Mouse (Mus musculus) embryonic facial prominence, embryonic 13.5 days (tissue): ENCODE data around the gene Odf3. TPM values are rescaled to one million over a fixed set of nuclear protein-coding genes. Genes with fewer than 3 reads are reported as not detected.

Experiments
- ATAC-seq: fragments of 200-750 bp; cut with Nextera tagmentation; 2 replicates; pipeline ENCODE4 v1.8.0; 2017; ENCODE audit warnings: low read depth; ENCODE audit not compliant: insufficient number of reproducible peaks, insufficient read depth, low FRiP score, low TSS enrichment
- H3K27ac ChIP-seq: fragments of 300-500 bp; sonication (generic); 2 replicates; pipeline ENCODE4 v1.5.1; 2015; ENCODE audit warnings: moderate library complexity, mild to moderate bottlenecking, inconsistent platforms
- H3K27me3 ChIP-seq: fragments of 300-500 bp; sonication (generic); 2 replicates; pipeline ENCODE4 v1.6.1; 2015; ENCODE audit warnings: mild to moderate bottlenecking, inconsistent platforms
- H3K36me3 ChIP-seq: fragments of 300-500 bp; sonication (generic); 2 replicates; pipeline ENCODE4 v1.6.1; 2015; ENCODE audit warnings: mild to moderate bottlenecking, inconsistent platforms
- H3K4me1 ChIP-seq: fragments of 300-500 bp; sonication (generic); 2 replicates; pipeline ENCODE4 v1.6.1; 2015; ENCODE audit warnings: inconsistent platforms
- H3K4me2 ChIP-seq: fragments of 300-500 bp; sonication (generic); 2 replicates; pipeline ENCODE4 v1.6.1; 2015; ENCODE audit warnings: moderate library complexity, mild to moderate bottlenecking, inconsistent platforms
- H3K4me3 ChIP-seq: fragments of 300-500 bp; sonication (generic); 2 replicates; pipeline ENCODE4 v1.5.1; 2015; ENCODE audit warnings: mild to moderate bottlenecking, inconsistent platforms
- H3K9ac ChIP-seq: fragments of 300-500 bp; sonication (generic); 2 replicates; pipeline ENCODE4 v1.6.1; 2015; ENCODE audit warnings: mild to moderate bottlenecking, inconsistent platforms
- H3K9me3 ChIP-seq: fragments of 300-500 bp; sonication (generic); 2 replicates; pipeline ENCODE4 v1.6.1; 2016; ENCODE audit warnings: inconsistent platforms
- WGBS: fragments of 180-500 bp; shearing (Covaris S2); methylation state at CpG from one replicate; pipeline ENCODE4 v1.1.7; 2015; ENCODE audit warnings: mixed read lengths; 5-methylcytosine and 5-hydroxymethylcytosine counted together
- polyA plus RNA-seq: library from polyadenylated mRNA; unstranded; fragments of >200 nt; fragmentation: Nextera tagmentation; extraction: Ambion mirVana; gene quantifications from 2 replicates; pipeline ENCODE4 v1.2.1, GENCODE M21; 2015

Odf3 gene
- polyA plus RNA-seq, 1 experiment from 2014 or later, result 0.25 TPM

DNA sequence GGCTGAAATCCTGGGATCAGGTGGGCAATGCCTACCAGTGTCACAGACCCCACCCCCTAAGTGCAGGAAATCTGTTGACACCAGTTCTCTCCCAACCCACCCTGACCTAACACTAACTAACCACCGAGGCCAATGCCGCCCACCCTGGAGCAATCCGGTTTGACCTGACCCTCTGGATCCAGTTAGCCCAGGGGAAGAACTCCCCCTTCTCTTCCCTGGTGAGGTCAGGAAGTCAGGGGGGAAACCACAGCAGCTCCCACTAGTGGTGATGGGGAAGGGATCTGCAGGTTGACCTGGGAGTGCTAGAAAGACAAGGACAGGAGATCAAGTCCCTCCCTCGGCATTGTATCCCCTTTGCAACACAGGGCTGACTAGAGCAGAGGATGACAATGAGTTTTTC is 1.9 kb upstream of the Odf3 start:
- WGBS, result 46% methylated on average over 4 of the region's 4 CpGs
- no peak for ATAC-seq

GRCm38 (mm10) chr7:140846676-140847075 is 929 bp upstream of the Odf3 start:
- Histone ChIP-seq H3K27ac (no peak overlapping the region), H3K9me3 (no peaks in the 10 kb centered on the region), H3K4me2 (no peak overlapping the region), H3K9ac (no peak overlapping the region), H3K36me3 (peaks cover 7% of the 10 kb centered on the region), H3K4me1 (peaks cover 3% of the 10 kb centered on the region; the same call in 1 of the 2 replicates), H3K27me3 (peaks cover 27% of the 10 kb centered on the region), H3K4me3 (no peak overlapping the region)
- no peak for ATAC-seq
- WGBS, result 81% methylated on average over 10 of the region's 10 CpGs

More for the DNA sequence above, 1.9 kb upstream of the Odf3 start:
- peaks cover 37% of the 10 kb centered on the region for H3K27me3 ChIP-seq
- no peak overlapping the region for H3K4me3 ChIP-seq
- no peaks in the 10 kb centered on the region for H3K36me3 ChIP-seq
- H3K4me1 ChIP-seq, result peaks cover 3% of the 10 kb centered on the region; the same call in 1 of the 2 replicates
- no peak overlapping the region for H3K9ac ChIP-seq
- no peak overlapping the region for H3K4me2 ChIP-seq
- no peaks in the 10 kb centered on the region for H3K9me3 ChIP-seq
- no peak overlapping the region for H3K27ac ChIP-seq

GRCm38 (mm10) chr7:140848591-140848990 is 986 bp downstream of the Odf3 start:
- WGBS, result 91% methylated on average over 10 of the region's 10 CpGs
- H3K36me3 ChIP-seq, result peaks cover 26% of the 10 kb centered on the region
- ATAC-seq, result no peak
- H3K4me2 ChIP-seq, result no peak overlapping the region
- no peak overlapping the region for H3K27ac ChIP-seq
- H3K4me1 ChIP-seq, result peaks cover 3% of the 10 kb centered on the region; the same call in 1 of the 2 replicates
- no peak overlapping the region for H3K4me3 ChIP-seq
- no peak overlapping the region for H3K9ac ChIP-seq
- H3K27me3 ChIP-seq, result peaks cover 9% of the 10 kb centered on the region
- no peaks in the 10 kb centered on the region for H3K9me3 ChIP-seq

DNA sequence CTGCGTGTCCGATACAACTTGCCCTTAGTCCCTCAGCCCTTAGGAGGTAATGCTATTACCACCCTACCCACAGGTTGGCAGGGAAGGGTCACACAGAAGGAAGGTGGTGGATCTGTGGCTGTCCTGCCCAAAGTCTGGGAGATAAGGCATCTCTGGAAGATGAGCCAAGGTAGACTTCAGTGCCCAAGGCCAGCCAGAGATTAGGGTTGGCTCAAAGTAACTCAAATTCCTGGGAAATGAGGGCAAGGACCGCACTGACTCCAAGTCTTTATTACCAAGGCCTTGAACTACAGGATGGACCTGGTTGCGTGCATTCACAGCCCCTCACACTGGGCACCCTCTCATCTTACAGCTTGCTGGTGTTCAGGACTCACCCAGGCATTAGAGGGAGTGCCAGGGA is 4.3 kb downstream of the Odf3 start:
- WGBS, result 94% methylated on average over 4 of the region's 4 CpGs
- ATAC-seq, result no peak
- H3K9me3 ChIP-seq, result no peaks in the 10 kb centered on the region
- no peaks in the 10 kb centered on the region for H3K27me3 ChIP-seq
- H3K27ac ChIP-seq, result no peak overlapping the region
- H3K36me3 ChIP-seq, result peaks cover 37% of the 10 kb centered on the region
- no peak overlapping the region for H3K4me2 ChIP-seq
- H3K9ac ChIP-seq, result no peak overlapping the region
- H3K4me1 ChIP-seq, result peaks cover 10% of the 10 kb centered on the region
- H3K4me3 ChIP-seq, result no peak overlapping the region

- peaks cover 18% of the 10 kb centered on the region for H3K4me1 ChIP-seq
- no peaks in the 10 kb centered on the region for H3K9me3 ChIP-seq
- ATAC-seq, result no peak
- H3K4me2 ChIP-seq, result no peak overlapping the region
- no peak overlapping the region for H3K4me3 ChIP-seq
- H3K36me3 ChIP-seq, result peaks cover 39% of the 10 kb centered on the region
- WGBS, result 87% methylated on average over 9 of the region's 9 CpGs
- H3K27ac ChIP-seq, result no peak overlapping the region
- H3K27me3 ChIP-seq, result no peaks in the 10 kb centered on the region
- no peak overlapping the region for H3K9ac ChIP-seq
Measured at GRCm38 (mm10) chr7:140853386-140853785, 5.8 kb downstream of the Odf3 start.

- WGBS, result 94% methylated on average over 18 of the region's 18 CpGs
Measured at GRCm38 (mm10) chr7:140854483-140854882, 6.9 kb downstream of the Odf3 start.

GRCm38 (mm10) chr7:140855181-140855580 is 7.6 kb downstream of the Odf3 start:
- Histone ChIP-seq H3K4me2 (peak overlapping the region; percentile 99), H3K4me3 (peak overlapping the region; percentile 83), H3K9me3 (no peaks in the 10 kb centered on the region), H3K36me3 (peaks cover 56% of the 10 kb centered on the region), H3K27ac (0 out of 2 replicates have a peak overlapping the region, but pooled peaks have one; percentile 90), H3K27me3 (no peaks in the 10 kb centered on the region), H3K4me1 (peaks cover 34% of the 10 kb centered on the region), H3K9ac (peak overlapping the region; percentile 95)
- WGBS, result 72% methylated on average over 9 of the region's 9 CpGs
- no peak for ATAC-seq

More at GRCm38 (mm10) chr7:140854483-140854882, 6.9 kb downstream of the Odf3 start:
- peaks cover 29% of the 10 kb centered on the region for H3K4me1 ChIP-seq
- ATAC-seq, result no peak
- peak overlapping the region; percentile 99 for H3K4me2 ChIP-seq
- no peak overlapping the region for H3K27ac ChIP-seq
- peaks cover 50% of the 10 kb centered on the region for H3K36me3 ChIP-seq
- no peaks in the 10 kb centered on the region for H3K27me3 ChIP-seq
- H3K4me3 ChIP-seq, result peak overlapping the region; percentile 83
- no peaks in the 10 kb centered on the region for H3K9me3 ChIP-seq
- H3K9ac ChIP-seq, result 0 out of 2 replicates have a peak overlapping the region, but pooled peaks have one; percentile 95

DNA sequence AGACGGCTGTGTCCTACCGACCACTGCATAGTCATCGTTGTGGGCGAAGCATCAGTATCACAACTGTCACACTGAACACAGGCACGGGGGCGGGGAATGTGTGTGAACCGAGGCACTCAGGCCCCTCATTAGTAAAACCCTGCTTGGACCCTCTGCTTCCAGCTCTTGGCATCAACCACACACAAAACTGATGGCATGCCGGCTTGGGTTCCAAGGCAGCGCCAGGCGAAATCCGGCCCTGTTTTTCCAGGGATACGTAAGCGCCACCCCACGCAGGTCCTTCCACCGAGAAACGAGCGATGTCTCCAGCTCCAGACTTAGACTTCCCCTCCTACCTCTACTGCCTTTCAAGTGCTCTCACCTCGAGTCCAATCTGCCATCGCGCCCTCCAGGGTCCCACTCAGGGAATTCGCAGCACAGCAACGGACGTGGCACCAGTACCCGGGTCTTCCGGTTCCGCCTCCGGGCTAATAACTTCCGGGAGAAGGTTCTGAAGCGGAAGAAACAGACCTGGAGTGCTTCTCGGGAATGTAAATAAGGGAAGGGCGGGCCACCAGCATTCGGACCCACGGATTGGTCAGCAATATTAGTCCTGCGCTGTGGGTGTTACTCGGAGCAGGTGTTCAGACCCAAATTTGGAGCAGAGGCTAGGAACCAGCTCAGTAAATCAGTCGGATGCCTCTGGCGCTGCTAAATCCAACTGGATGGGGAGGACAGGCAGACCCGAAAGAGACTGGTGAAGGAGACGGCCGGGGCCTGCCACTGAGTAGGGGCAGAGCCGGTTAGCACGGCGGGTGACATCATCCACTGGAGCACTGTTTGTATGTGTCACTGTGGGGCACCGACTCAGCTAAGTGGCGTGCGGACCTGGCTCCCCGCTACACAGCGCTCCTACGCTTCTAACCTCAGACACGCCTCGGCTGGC is 8.5 kb downstream of the Odf3 start, which contains the start of gene Gm45785:
Gene Gm45785 (minus strand): TSS at position 472 of the 925 bp plus-strand sequence.
- Histone ChIP-seq H3K4me3 (peak within 1 kb of the TSS; percentile 83), H3K4me2 (peak within 1 kb of the TSS; percentile 99), H3K36me3 (peaks cover 64% of the 10 kb centered on the region), H3K9ac (peak within 1 kb of the TSS; percentile 95), H3K9me3 (no peaks in the 10 kb centered on the region), H3K27ac (peak within 1 kb of the TSS; percentile 90), H3K4me1 (peaks cover 36% of the 10 kb centered on the region), H3K27me3 (no peaks in the 10 kb centered on the region)
- peak; percentile 66 for ATAC-seq
- under 1% methylated on average over 51 of the region's 51 CpGs for WGBS

- under 1% methylated on average over 50 of the region's 50 CpGs for WGBS
- Histone ChIP-seq H3K4me1 (peaks cover 36% of the 10 kb centered on the region), H3K9me3 (no peaks in the 10 kb centered on the region), H3K9ac (peak within 1 kb of the TSS; percentile 95), H3K36me3 (peaks cover 64% of the 10 kb centered on the region), H3K27ac (peak within 1 kb of the TSS; percentile 90), H3K4me3 (peak within 1 kb of the TSS; percentile 83), H3K27me3 (no peaks in the 10 kb centered on the region), H3K4me2 (peak within 1 kb of the TSS; percentile 99)
- peak; percentile 59 for ATAC-seq
Measured at GRCm38 (mm10) chr7:140856785-140857549, 9.4 kb downstream of the Odf3 start, which contains the start of gene Ric8a. Ric8a (plus strand) TSS chr7:140856957.

DNA sequence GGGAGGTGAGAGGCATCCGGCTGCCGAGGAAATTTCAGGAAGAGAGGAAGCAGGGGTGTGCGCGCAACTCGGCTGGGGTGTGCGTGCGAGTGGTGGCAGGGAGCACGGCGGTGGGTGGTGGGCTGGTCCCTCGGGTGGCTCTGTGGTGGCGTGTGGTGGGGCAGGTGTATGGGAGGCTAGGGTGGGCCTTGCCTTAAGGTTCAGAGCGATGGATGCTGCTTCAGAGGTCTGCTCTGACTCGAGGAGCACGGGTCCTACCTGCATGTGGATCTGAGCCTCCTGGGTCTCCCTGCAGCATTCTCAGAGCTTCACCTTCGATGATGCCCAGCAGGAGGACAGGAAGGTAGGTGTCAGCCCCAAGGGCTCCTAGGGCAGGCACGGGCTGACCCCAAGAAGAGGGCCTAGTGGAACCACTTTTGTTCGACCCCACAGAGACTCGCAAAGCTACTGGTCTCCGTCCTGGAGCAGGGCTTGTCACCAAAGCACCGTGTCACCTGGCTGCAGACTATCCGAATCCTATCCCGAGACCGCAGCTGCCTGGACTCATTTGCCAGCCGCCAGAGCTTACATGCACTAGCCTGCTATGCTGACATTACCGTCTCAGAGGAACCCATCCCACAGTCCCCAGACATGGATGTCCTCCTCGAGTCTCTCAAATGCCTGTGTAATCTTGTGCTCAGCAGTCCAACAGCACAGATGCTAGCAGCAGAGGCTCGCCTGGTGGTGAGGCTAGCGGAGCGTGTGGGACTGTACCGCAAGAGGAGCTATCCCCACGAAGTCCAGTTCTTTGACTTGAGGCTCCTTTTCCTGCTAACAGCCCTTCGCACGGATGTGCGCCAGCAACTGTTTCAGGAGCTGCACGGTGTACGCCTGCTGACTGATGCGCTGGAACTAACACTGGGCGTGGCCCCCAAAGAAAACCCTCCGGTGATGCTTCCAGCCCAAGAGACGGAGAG is 10.2 kb downstream of the Odf3 start, which contains the start of gene Bet1l:
Gene Bet1l (minus strand): TSS at position 28 of the 956 bp plus-strand sequence.
- ATAC-seq, result no peak
- Histone ChIP-seq H3K27me3 (no peaks in the 10 kb centered on the region), H3K36me3 (peaks cover 64% of the 10 kb centered on the region), H3K9ac (peak within 1 kb of the TSS; percentile 95), H3K4me2 (peak within 1 kb of the TSS; percentile 99), H3K27ac (peak within 1 kb of the TSS; percentile 90), H3K4me1 (peaks cover 36% of the 10 kb centered on the region), H3K4me3 (peak within 1 kb of the TSS; percentile 83), H3K9me3 (no peaks in the 10 kb centered on the region)
- WGBS, result 36% methylated on average over 40 of the region's 40 CpGs
